Mouse (Mus musculus): Measurements from ENCODE around the gene Icam2. TPM values are rescaled to one million over a fixed set of nuclear protein-coding genes. Genes with fewer than 3 reads are reported as not detected.
"Not testable (repeated sequence)": the region's sequence is repeated elsewhere in the genome, so short reads cannot be mapped to it uniquely, and the experiment has no call there.

Icam2 gene
- polyA plus RNA-seq, 1 experiment from 2014 or later = 23.1 TPM

DNA sequence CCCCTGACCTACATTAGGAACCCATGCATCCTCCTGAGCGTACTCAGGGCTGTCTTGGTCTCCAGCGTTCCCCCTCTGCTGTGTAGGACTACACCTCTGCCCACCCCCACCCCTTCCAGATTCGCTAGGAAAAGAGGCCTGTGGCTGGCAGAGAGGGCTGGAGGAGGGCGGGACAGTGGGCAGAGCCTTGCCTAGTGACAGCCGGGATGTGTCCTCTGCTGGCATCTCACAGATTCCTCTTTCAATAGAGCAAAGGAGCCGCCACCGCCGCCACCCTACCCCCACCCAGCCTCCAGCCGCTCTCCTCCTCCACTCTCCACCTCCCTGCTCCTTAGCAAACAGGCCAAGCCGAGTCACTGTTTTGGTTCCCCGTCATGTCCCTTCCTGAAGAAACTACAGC is 23.2 kb downstream of the Icam2 start:
- WGBS (ENCODE audit: insufficient replicate concordance) = 20% methylated on average over 11 of the region's 11 CpGs
- ATAC-seq = no peak
- Histone ChIP-seq H3K27ac (no peak overlapping the region), H3K4me3 (no peak overlapping the region), H3K36me3 (no peaks in the 10 kb centered on the region), H3K27me3 (replicated peaks) (peaks cover 18% of the 10 kb centered on the region), H3K4me1 (peaks cover 11% of the 10 kb centered on the region), H3K9ac (no peak overlapping the region), H3K4me2 (no peak overlapping the region; the same call in 1 of the 2 replicates), H3K9me3 (replicated peaks) (no peaks in the 10 kb centered on the region)

DNA sequence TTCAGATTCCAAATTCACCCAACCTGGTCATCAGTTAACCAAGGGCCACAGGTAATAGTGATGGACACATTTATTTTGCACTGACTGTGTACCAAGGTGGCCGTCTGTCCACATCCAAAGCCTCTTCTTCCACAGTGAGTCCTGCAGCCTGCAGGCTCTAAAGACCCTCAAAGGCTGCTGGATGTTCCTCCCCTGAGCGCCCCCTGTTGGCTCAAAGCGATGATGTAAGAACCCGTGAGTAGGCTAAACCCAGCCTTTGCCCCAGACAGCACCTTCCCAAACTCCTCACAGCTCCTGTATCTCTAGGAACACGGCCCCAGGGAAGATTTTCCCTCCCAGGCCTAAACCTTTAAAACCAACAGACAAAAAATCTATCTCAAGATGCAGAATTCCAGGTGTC is 28.5 kb downstream of the Icam2 start:
- H3K36me3 ChIP-seq = no peaks in the 10 kb centered on the region
- no peak for ATAC-seq
- H3K4me1 ChIP-seq = no peaks in the 10 kb centered on the region
- WGBS (ENCODE audit: insufficient replicate concordance) = 14% methylated on average over 5 of the region's 5 CpGs
- no peak overlapping the region for H3K4me3 ChIP-seq
- peaks cover 20% of the 10 kb centered on the region for H3K27me3 ChIP-seq (replicated peaks)
- no peak overlapping the region for H3K4me2 ChIP-seq
- H3K27ac ChIP-seq = no peak overlapping the region
- H3K9me3 ChIP-seq (replicated peaks) = no peaks in the 10 kb centered on the region
- H3K9ac ChIP-seq = no peak overlapping the region

DNA sequence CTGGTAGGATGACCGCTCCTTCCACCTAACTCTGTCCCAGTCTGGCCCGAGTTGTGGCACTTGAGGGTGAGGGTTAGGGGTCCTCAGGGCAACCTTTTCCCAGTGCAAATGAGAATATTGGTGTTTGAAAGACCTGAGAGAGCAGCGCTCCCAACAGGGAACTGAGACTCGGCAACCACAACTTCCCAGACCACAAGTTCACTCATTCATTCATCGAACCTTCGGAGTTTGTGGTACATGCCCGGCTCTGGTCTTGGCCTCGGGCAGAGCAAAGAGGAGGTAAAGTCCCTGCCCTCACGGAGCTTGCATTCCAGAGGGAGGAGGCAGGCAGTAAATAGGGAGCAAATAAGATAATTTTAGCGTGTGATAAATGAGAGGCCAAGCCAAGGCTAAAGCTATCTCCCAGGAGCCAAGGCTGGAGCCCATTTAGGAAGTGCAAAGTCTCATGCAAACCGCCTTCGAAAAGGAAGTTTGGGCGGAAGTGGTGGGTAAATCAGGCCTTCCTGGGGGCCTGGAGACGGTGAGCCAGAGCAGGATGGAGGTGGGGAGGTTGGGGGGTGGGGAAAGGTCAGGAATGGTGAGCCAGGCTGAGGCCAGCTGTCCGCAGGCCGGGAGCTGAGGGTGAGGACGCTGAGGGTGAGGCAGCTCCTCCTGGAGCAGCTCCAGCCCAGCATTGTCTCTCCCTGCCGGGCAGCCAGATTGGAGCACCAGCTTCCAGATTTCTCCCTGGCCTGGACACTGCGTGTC is 32.3 kb downstream of the Icam2 start:
- Histone ChIP-seq H3K27me3 (replicated peaks) (peaks cover 13% of the 10 kb centered on the region), H3K27ac (no peak overlapping the region), H3K9me3 (replicated peaks) (no peaks in the 10 kb centered on the region), H3K36me3 (no peaks in the 10 kb centered on the region), H3K9ac (no peak overlapping the region), H3K4me1 (no peaks in the 10 kb centered on the region), H3K4me3 (no peak overlapping the region), H3K4me2 (no peak overlapping the region)
- ATAC-seq = no peak
- 21% methylated on average over 19 of the region's 19 CpGs for WGBS (ENCODE audit: insufficient replicate concordance)

DNA sequence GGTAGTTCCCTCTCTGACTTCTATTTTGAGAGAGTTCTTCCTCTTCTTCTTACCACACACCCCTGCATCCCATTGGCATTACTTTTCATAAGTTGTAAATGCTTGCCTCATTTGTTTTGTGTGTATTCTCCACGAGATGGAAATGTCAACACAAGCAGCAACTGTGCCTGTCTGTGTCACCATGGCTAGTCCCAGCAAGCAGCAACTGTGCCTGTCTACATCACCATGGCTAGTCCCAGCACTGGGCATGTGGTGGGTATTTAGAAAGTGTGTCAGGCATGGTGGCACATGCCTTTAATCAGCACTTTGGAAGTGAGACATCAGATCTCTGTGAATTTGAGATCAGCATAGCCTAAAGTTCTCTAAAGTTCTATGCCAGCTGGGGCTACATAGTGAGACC is 33.7 kb downstream of the Icam2 start:
- Histone ChIP-seq H3K36me3 (no peaks in the 10 kb centered on the region), H3K27ac (no peak overlapping the region), H3K9ac (no peak overlapping the region), H3K4me1 (no peaks in the 10 kb centered on the region), H3K27me3 (replicated peaks) (peaks cover 16% of the 10 kb centered on the region), H3K4me2 (no peak overlapping the region), H3K9me3 (replicated peaks) (no peaks in the 10 kb centered on the region), H3K4me3 (no peak overlapping the region)
- 33% methylated on average over 1 of the region's 1 CpGs for WGBS (ENCODE audit: insufficient replicate concordance)
- ATAC-seq = no peak

DNA sequence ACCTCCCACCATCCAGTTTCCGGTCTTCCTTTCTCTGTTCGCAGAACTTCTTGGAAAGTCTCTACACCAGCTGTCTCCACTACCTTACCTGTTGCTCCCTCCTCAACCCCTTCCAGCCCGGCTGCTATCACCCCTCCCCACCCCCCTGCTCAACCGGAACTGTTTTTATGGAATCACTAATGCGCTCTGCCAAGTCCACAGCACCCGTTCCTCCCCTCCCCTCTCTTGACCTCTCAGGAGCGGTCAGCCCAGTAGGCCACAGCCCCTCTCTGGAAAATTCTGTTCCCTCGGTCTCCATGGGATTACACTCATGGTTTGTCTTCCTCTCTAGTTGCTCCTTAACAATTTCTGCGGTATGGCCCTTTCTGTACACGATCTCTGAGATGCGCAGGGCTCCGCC is 34.7 kb downstream of the Icam2 start, which contains the start of gene Scn4a:
Scn4a (minus strand) TSS at position 101 of the 400 bp plus-strand sequence.
- peaks cover 18% of the 10 kb centered on the region for H3K27me3 ChIP-seq (replicated peaks)
- H3K4me1 ChIP-seq = no peaks in the 10 kb centered on the region
- no peak within 1 kb of the TSS for H3K27ac ChIP-seq
- H3K36me3 ChIP-seq = no peaks in the 10 kb centered on the region
- WGBS (ENCODE audit: insufficient replicate concordance) = 74% methylated on average over 12 of the region's 12 CpGs
- no peak within 1 kb of the TSS for H3K9ac ChIP-seq
- no peak within 1 kb of the TSS for H3K4me3 ChIP-seq
- no peak for ATAC-seq
- H3K4me2 ChIP-seq = no peak within 1 kb of the TSS
- H3K9me3 ChIP-seq (replicated peaks) = no peaks in the 10 kb centered on the region

DNA sequence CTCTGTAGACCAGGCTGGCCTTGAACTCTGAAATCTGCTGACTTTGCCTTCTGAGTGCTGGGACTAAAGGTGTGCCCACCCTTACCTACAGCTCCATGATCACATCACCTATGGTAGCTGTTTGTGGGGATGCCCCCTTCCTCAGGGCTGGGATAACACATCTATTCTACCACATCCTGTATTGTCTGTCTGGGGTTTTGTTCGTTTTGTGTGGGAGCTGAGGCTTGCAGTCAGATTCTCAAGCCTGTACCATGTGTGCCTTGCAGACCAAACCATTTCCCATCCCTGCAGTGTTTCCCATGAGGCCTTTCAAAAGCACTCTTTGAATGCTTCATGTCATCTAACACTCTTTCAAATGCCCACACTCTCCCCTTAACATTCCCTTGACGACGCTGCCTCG is 35.9 kb downstream of the Icam2 start:
- Histone ChIP-seq H3K27me3 (replicated peaks) (peaks cover 18% of the 10 kb centered on the region), H3K9ac (no peak overlapping the region), H3K9me3 (replicated peaks) (no peaks in the 10 kb centered on the region), H3K4me2 (no peak overlapping the region), H3K27ac (no peak overlapping the region), H3K4me3 (no peak overlapping the region), H3K4me1 (no peaks in the 10 kb centered on the region), H3K36me3 (no peaks in the 10 kb centered on the region)
- ATAC-seq = no peak
- 63% methylated on average over 4 of the region's 4 CpGs for WGBS (ENCODE audit: insufficient replicate concordance)

DNA sequence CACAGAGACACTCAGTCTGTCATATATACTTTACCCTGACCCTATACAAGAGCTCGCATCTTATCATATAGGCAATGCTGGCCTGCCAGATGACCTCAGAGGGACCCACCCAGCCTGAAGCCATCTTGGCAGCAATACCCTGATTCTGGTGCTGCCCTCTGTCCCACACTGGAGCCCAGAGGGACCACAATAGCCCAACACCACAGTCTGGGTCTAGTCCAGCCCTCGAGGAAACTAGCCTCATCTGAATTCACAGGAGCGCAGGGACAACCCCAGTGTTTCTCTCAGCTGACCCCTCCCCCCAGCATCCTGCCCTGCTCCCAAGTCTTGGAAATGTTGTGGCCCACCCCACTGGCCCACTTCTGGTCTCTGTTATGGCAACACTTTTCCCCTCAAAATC is 36.6 kb downstream of the Icam2 start:
- Histone ChIP-seq H3K4me1 (no peaks in the 10 kb centered on the region), H3K9ac (no peak overlapping the region), H3K9me3 (replicated peaks) (no peaks in the 10 kb centered on the region), H3K36me3 (no peaks in the 10 kb centered on the region), H3K27ac (no peak overlapping the region), H3K4me2 (no peak overlapping the region), H3K27me3 (replicated peaks) (peaks cover 18% of the 10 kb centered on the region), H3K4me3 (no peak overlapping the region)
- WGBS (ENCODE audit: insufficient replicate concordance) = 54% methylated on average over 3 of the region's 3 CpGs
- ATAC-seq = no peak

DNA sequence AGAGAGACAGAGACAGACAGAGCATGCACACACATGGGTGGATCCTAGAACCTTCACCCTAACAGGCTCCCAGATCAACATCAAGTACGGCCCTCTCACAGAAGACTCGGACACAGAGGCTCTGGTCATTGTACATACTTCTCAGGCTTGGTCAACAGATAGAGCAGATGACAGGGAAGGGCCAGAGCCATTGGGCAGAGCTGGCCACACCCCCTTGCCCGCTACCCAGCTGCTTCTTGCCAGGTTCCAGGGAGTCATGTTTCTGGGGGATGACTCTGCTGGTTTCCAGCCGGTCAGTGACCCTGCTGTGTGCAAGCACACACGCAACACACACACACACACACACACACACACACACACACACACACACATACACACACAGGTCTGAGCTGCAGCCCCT is 37.0 kb downstream of the Icam2 start:
- no peak for ATAC-seq
- Histone ChIP-seq H3K27me3 (replicated peaks) (peaks cover 17% of the 10 kb centered on the region), H3K9me3 (replicated peaks) (no peaks in the 10 kb centered on the region), H3K36me3 (no peaks in the 10 kb centered on the region), H3K27ac (no peak overlapping the region), H3K4me1 (no peaks in the 10 kb centered on the region), H3K4me2 (no peak overlapping the region), H3K4me3 (no peak overlapping the region), H3K9ac (no peak overlapping the region)
- WGBS (ENCODE audit: insufficient replicate concordance) = 63% methylated on average over 5 of the region's 5 CpGs

DNA sequence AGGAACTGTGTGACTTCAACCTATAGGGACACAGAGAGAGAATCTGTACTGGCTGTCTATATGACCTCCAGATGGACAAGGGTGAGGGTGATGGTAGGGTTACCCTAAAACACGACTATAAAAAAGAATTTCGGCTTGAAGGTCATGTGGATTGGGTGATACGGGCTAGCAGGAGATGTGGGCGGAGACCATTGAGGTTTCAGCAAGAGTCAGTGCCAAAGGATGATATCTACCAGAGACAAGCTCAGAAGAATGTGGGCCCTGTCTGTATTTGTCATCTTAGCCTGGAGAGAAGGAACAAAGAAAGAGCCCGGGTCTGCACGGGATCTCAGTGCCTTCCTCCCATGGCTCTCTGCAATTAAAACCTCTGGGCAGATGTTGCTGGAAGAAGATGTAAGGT is 38.1 kb downstream of the Icam2 start:
- Histone ChIP-seq H3K4me2 (no peak overlapping the region), H3K9me3 (replicated peaks) (no peaks in the 10 kb centered on the region), H3K9ac (no peak overlapping the region), H3K27ac (no peak overlapping the region), H3K4me3 (no peak overlapping the region), H3K27me3 (replicated peaks) (peaks cover 12% of the 10 kb centered on the region; the same call in 1 of the 2 replicates), H3K36me3 (no peaks in the 10 kb centered on the region), H3K4me1 (no peaks in the 10 kb centered on the region)
- 65% methylated on average over 6 of the region's 6 CpGs for WGBS (ENCODE audit: insufficient replicate concordance)
- no peak for ATAC-seq

DNA sequence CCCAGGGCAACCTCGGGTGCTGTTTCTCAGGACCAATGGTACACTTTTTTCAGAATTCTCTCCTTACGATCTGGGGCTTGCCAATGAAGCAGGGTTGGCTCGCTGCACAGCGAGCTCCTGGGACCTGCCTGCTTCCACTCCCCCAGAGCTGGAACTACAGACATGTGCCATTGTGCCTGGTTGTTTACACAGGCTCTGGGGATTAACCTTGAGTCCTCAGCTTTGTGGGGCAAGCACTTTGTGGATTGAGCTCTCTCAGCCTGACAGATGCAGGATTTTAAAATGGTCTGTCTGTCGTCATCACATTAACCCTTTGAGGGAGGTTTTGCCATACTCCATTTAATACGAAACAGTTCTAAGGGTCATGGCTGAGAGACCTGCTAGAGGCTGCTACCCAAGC is 43.0 kb downstream of the Icam2 start:
- Histone ChIP-seq H3K9ac (no peak overlapping the region), H3K4me2 (no peak overlapping the region), H3K36me3 (no peaks in the 10 kb centered on the region), H3K4me3 (no peak overlapping the region), H3K4me1 (no peaks in the 10 kb centered on the region), H3K27me3 (replicated peaks) (peaks cover 9% of the 10 kb centered on the region; the same call in 1 of the 2 replicates), H3K9me3 (replicated peaks) (no peaks in the 10 kb centered on the region), H3K27ac (no peak overlapping the region)
- ATAC-seq = no peak
- 56% methylated on average over 6 of the region's 6 CpGs for WGBS (ENCODE audit: insufficient replicate concordance)

DNA sequence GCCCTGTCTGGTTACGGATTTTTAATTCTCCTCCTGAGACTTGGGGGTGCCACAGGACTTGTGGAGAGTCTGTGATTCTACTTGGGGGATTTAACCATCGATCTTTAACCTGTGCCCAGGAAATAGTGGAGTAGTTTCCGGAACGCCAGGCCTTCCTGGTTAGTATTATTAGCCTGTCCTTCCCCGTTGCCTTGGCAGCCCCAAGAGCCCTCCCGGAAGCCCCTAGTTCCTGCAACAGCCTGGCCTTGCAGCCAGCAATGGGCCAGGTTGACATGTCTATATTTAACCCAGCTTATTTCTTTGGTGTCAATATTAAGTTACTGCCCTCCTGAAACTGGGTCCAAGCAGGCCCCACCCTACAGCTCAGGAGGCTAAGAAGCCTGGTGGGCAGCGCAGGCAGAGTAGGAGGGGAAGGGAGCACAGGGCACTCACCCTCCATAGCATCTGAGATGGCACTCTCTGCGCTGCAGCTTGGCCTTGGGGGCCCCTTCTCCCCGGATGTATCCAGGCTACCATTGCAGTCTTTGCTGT is 46.8 kb downstream of the Icam2 start:
- Histone ChIP-seq H3K27me3 (replicated peaks) (peaks cover 13% of the 10 kb centered on the region; the same call in 1 of the 2 replicates), H3K9me3 (replicated peaks) (no peaks in the 10 kb centered on the region), H3K4me1 (no peaks in the 10 kb centered on the region), H3K36me3 (no peaks in the 10 kb centered on the region), H3K4me2 (no peak overlapping the region), H3K27ac (no peak overlapping the region), H3K9ac (no peak overlapping the region), H3K4me3 (no peak overlapping the region)
- no peak for ATAC-seq
- WGBS (ENCODE audit: insufficient replicate concordance) = 57% methylated on average over 9 of the region's 9 CpGs

DNA sequence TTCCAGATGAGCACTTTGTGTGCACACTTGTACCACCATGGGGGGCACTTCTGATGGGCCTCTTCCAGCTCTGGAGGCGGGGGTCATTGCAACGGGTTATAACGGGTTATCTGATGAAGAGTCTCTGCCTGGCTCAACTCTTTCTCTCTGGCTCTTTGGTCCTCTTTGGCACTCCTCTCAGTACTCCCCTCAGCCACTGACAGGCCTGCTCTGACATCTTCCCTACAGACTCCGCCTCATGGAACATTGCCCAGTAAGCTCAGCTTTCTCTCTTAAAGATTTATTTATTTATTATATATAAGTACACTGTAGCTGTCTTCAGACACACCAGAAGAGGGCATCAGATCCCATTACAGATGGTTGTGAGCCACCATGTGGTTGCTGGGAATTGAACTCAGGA is 48.6 kb downstream of the Icam2 start:
- not testable (repeated sequence) for H3K4me2 ChIP-seq; H3K36me3 ChIP-seq; ATAC-seq; H3K4me3 ChIP-seq; H3K4me1 ChIP-seq; H3K27ac ChIP-seq; H3K9me3 ChIP-seq (replicated peaks); H3K27me3 ChIP-seq (replicated peaks); H3K9ac ChIP-seq
- WGBS (ENCODE audit: insufficient replicate concordance) = 62% methylated on average over 4 of the region's 4 CpGs

DNA sequence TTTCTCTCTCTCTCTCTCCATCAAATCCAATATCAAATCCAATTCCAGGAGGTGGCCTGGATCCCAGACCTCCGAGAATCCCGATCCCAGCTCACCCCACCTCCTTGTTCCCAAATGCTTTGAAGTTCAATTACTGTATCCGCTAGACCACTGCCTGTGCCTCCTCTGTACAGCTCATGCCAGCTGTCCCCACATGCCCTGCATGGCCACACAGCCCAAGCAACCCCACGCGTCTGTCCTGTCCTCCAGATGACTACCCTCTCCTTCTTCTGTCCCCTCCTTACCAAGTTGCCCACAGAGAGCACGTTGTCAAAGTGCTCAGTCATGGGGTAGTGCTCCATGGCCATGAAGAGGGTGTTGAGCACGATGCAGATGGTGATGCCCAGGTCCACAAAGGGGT is 49.0 kb downstream of the Icam2 start:
- Histone ChIP-seq H3K4me3 (no peak overlapping the region), H3K36me3 (no peaks in the 10 kb centered on the region), H3K4me2 (no peak overlapping the region), H3K27ac (no peak overlapping the region), H3K4me1 (no peaks in the 10 kb centered on the region), H3K9me3 (replicated peaks) (no peaks in the 10 kb centered on the region), H3K27me3 (replicated peaks) (peaks cover 9% of the 10 kb centered on the region; the same call in 1 of the 2 replicates), H3K9ac (no peak overlapping the region)
- 56% methylated on average over 7 of the region's 7 CpGs for WGBS (ENCODE audit: insufficient replicate concordance)
- no peak for ATAC-seq
